Comparison of ENCODE assay signal across 17 mouse cellular contexts in the genomic region with DNA sequence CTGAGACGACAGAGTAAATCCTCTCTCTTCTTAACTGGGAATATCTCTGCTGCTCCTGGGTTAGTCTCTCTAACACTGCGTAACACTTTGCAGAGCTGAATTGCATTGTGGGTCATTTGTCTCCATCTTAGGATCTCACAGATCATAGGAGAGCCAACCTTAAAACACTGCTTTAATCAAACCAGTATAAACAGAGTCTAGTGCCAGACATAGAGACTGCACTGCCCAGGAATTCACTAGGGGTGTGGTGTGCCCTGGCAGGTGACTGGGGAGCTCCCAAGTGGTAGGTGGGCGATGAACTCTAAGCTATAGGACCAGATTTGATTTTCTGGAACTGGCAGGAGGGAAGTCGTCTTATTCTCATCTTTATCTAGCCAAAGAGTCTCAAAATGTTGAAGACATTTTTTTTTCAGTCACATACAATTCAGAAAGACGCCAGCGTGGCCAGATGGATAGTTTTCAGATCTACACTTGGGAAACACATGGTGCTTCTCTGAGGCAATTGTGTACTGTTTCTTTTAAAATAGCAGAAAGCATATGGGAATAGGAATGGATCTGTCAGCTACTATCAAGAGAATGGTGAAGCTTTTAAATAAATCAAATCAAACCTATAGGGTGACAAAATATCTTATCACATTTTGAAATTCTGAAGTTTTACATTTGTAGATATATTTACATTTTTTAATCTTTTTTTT.
DNase-seq lines count a peak whose midpoint lies in the region; ATAC-seq lines count a peak whose summit lies in the region.
"Had no signal": no experiment of that assay in that cellular context is flagged by ENCODE, and none has a peak within 500 bp of the region (broad histone marks: within the 10 kb centered on the region; RNA-seq: fewer than 3 reads in every experiment).

No protein-coding gene starts in this region.

- peak; percentile 68 for DNase-seq in forebrain, embryonic 14.5 days (ENCODE audit: low spot score)
- peak; percentile 60 for DNase-seq in midbrain, embryonic 11.5 days (ENCODE audit: low spot score, missing footprints)
- peak; percentile 20 to 63 for DNase-seq in layer of hippocampus, postnatal 14 days (ENCODE audit: low spot score in 2 of 2)
- peak; percentile 91 for DNase-seq in telencephalon, adult 2 months (ENCODE audit: low read depth, low spot score)
- no peak for DNase-seq in kidney, postnatal 14 days
- DNase-seq: adrenal gland, adult 8-10 months; gastrocnemius, postnatal 14 days; kidney, postnatal 36 days; lung, postnatal 4 days; midbrain, embryonic 14.5 days had no signal

- no peak overlapping the region for H3K4me3 ChIP-seq in forebrain, embryonic 14.5 days (ENCODE audit: low read depth, low read length)
- no peak overlapping the region for H3K4me3 ChIP-seq in forebrain, embryonic 12.5 days (replicated peaks)
- no peak overlapping the region for H3K4me3 ChIP-seq in midbrain, embryonic 11.5 days (ENCODE audit: low read depth, low read length)
- H3K4me3 ChIP-seq in midbrain, embryonic 16.5 days (ENCODE audit: low read depth, low read length), result no peak overlapping the region
- no peak overlapping the region for H3K4me3 ChIP-seq in heart, embryonic 12.5 days
- H3K4me3 ChIP-seq: heart, embryonic 15.5 days; hindbrain, embryonic 12.5 days; limb, embryonic 13.5 days had no signal

- H3K27me3 ChIP-seq in forebrain, embryonic 14.5 days (replicated peaks; ENCODE audit: control insufficient read depth, insufficient read depth, low read length), result no peaks in the 10 kb centered on the region
- H3K27me3 ChIP-seq in forebrain, embryonic 12.5 days, result no peaks in the 10 kb centered on the region
- no peaks in the 10 kb centered on the region for H3K27me3 ChIP-seq in midbrain, embryonic 11.5 days (ENCODE audit: control insufficient read depth, insufficient read depth, low read length)
- H3K27me3 ChIP-seq in midbrain, embryonic 16.5 days (ENCODE audit: control insufficient read depth, insufficient read depth, low read depth, low read length), result no peaks in the 10 kb centered on the region
- H3K27me3 ChIP-seq in heart, embryonic 12.5 days (replicated peaks), result no peaks in the 10 kb centered on the region
- H3K27me3 ChIP-seq: heart, embryonic 15.5 days; hindbrain, embryonic 12.5 days; limb, embryonic 13.5 days had no signal

- no peak overlapping the region for H3K4me2 ChIP-seq in forebrain, embryonic 14.5 days (ENCODE audit: low read length)
- H3K4me2 ChIP-seq in forebrain, embryonic 12.5 days, result no peak overlapping the region
- H3K4me2 ChIP-seq in midbrain, embryonic 11.5 days, result no peak overlapping the region
- H3K4me2 ChIP-seq in midbrain, embryonic 16.5 days (ENCODE audit: low read length), result no peak overlapping the region
- no peak overlapping the region for H3K4me2 ChIP-seq in heart, embryonic 12.5 days
- H3K4me2 ChIP-seq: heart, embryonic 15.5 days; hindbrain, embryonic 12.5 days; limb, embryonic 13.5 days had no signal

- WGBS in forebrain, embryonic 14.5 days, result 74% methylated on average over 6 of the region's 6 CpGs
- 92% methylated on average over 6 of the region's 6 CpGs for WGBS in forebrain, embryonic 12.5 days
- 89% methylated on average over 6 of the region's 6 CpGs for WGBS in midbrain, embryonic 11.5 days
- WGBS in midbrain, embryonic 16.5 days, result 85% methylated on average over 6 of the region's 6 CpGs
- WGBS in heart, embryonic 12.5 days, result 82% methylated on average over 6 of the region's 6 CpGs

- no peaks in the 10 kb centered on the region for H3K9me3 ChIP-seq in forebrain, embryonic 14.5 days (replicated peaks; ENCODE audit: control insufficient read depth, low read length)
- no peaks in the 10 kb centered on the region for H3K9me3 ChIP-seq in forebrain, embryonic 12.5 days
- H3K9me3 ChIP-seq in midbrain, embryonic 11.5 days (ENCODE audit: control insufficient read depth, low read length), result no peaks in the 10 kb centered on the region; the same call in 1 of the 2 replicates
- no peaks in the 10 kb centered on the region for H3K9me3 ChIP-seq in midbrain, embryonic 16.5 days (replicated peaks; ENCODE audit: control insufficient read depth, low read length, poor library complexity, severe bottlenecking)
- no peaks in the 10 kb centered on the region for H3K9me3 ChIP-seq in heart, embryonic 12.5 days (replicated peaks)
- H3K9me3 ChIP-seq: heart, embryonic 15.5 days; hindbrain, embryonic 12.5 days; limb, embryonic 13.5 days had no signal

- H3K27ac ChIP-seq in forebrain, embryonic 14.5 days (ENCODE audit: low read depth, low read length), result peak overlapping the region; percentile 61
- H3K27ac ChIP-seq in forebrain, embryonic 12.5 days, result no peak overlapping the region
- H3K27ac ChIP-seq in midbrain, embryonic 11.5 days (ENCODE audit: low read depth, low read length), result no peak overlapping the region
- no peak overlapping the region for H3K27ac ChIP-seq in midbrain, embryonic 16.5 days (ENCODE audit: low read length)
- no peak overlapping the region for H3K27ac ChIP-seq in heart, embryonic 12.5 days (ENCODE audit: poor library complexity, severe bottlenecking)
- H3K27ac ChIP-seq: heart, embryonic 15.5 days; hindbrain, embryonic 12.5 days; limb, embryonic 13.5 days had no signal

- ATAC-seq in forebrain, embryonic 14.5 days, result peak; percentile 71; the same call in 1 of the 2 replicates
- no peak for ATAC-seq in forebrain, embryonic 12.5 days (ENCODE audit: low FRiP score)
- no peak for ATAC-seq in midbrain, embryonic 11.5 days (ENCODE audit: low FRiP score)
- ATAC-seq in midbrain, embryonic 16.5 days, result no peak
- ATAC-seq in heart, embryonic 12.5 days (ENCODE audit: insufficient number of reproducible peaks, low FRiP score), result no peak
- ATAC-seq: intestine, embryonic 16.5 days had no signal

- H3K9ac ChIP-seq in forebrain, embryonic 14.5 days (ENCODE audit: low read length), result no peak overlapping the region
- H3K9ac ChIP-seq in forebrain, embryonic 12.5 days, result no peak overlapping the region
- no peak overlapping the region for H3K9ac ChIP-seq in midbrain, embryonic 11.5 days (ENCODE audit: low read length)
- no peak overlapping the region for H3K9ac ChIP-seq in midbrain, embryonic 16.5 days (ENCODE audit: low read depth, low read length)
- H3K9ac ChIP-seq in heart, embryonic 12.5 days, result no peak overlapping the region
- H3K9ac ChIP-seq: heart, embryonic 15.5 days; hindbrain, embryonic 12.5 days; limb, embryonic 13.5 days had no signal

- no peaks in the 10 kb centered on the region for H3K4me1 ChIP-seq in forebrain, embryonic 14.5 days (ENCODE audit: control insufficient read depth, insufficient read depth, low read length)
- H3K4me1 ChIP-seq in forebrain, embryonic 12.5 days, result no peaks in the 10 kb centered on the region
- H3K4me1 ChIP-seq in midbrain, embryonic 11.5 days (ENCODE audit: control insufficient read depth, insufficient read depth, low read length), result peaks cover 3% of the 10 kb centered on the region; the same call in 1 of the 2 replicates
- no peaks in the 10 kb centered on the region for H3K4me1 ChIP-seq in midbrain, embryonic 16.5 days (ENCODE audit: control insufficient read depth, insufficient read depth, low read length)
- H3K4me1 ChIP-seq in heart, embryonic 12.5 days (replicated peaks), result no peaks in the 10 kb centered on the region
- H3K4me1 ChIP-seq: heart, embryonic 15.5 days; hindbrain, embryonic 12.5 days; limb, embryonic 13.5 days had no signal

- H3K36me3 ChIP-seq in forebrain, embryonic 14.5 days (ENCODE audit: control insufficient read depth, insufficient read depth, low read length), result no peaks in the 10 kb centered on the region
- no peaks in the 10 kb centered on the region for H3K36me3 ChIP-seq in forebrain, embryonic 12.5 days (replicated peaks)
- no peaks in the 10 kb centered on the region for H3K36me3 ChIP-seq in midbrain, embryonic 11.5 days (ENCODE audit: control insufficient read depth, insufficient read depth, low read length)
- no peaks in the 10 kb centered on the region for H3K36me3 ChIP-seq in midbrain, embryonic 16.5 days (ENCODE audit: control insufficient read depth, insufficient read depth, low read length)
- no peaks in the 10 kb centered on the region for H3K36me3 ChIP-seq in heart, embryonic 12.5 days
- H3K36me3 ChIP-seq: heart, embryonic 15.5 days; hindbrain, embryonic 12.5 days; limb, embryonic 13.5 days had no signal
